Mouse (Mus musculus) MEL (cell line): ENCODE measurements around the gene Per1.

ENCODE experiments used
- CTCF ChIP-seq, 3 experiments: IDR thresholded peaks in 2 of 3; conservative IDR thresholded peaks in 1 of 3; 2 replicates each; pipeline ENCODE4 v1.5.1; 2011 to 2012; ENCODE audit warnings: low read length in 3 of 3, low read depth in 2 of 3, mild to moderate bottlenecking in 2 of 3, improper control_type of control experiment in 1 of 3, inconsistent platforms in 1 of 3, mixed read lengths in 1 of 3, moderate library complexity in 1 of 3; ENCODE audit not compliant: control insufficient read depth in 1 of 3, insufficient read depth in 1 of 3, poor library complexity in 1 of 3, severe bottlenecking in 1 of 3
- NELFE ChIP-seq: IDR thresholded peaks from 2 replicates; pipeline ENCODE4 v1.6.1; 2011; ENCODE audit warnings: low read depth, low read length, improper control_type of control experiment
- NRF1 ChIP-seq: IDR thresholded peaks from 2 replicates; pipeline ENCODE4 v1.6.1; 2014; ENCODE audit warnings: low read depth, mild to moderate bottlenecking, inconsistent platforms, low read length, improper control_type of control experiment, moderate library complexity; ENCODE audit not compliant: poor library complexity, insufficient read depth, severe bottlenecking
- POLR2A ChIP-seq, 2 experiments: IDR thresholded peaks; 2 replicates each; pipeline ENCODE4 v1.6.1; 2011 to 2012; ENCODE audit warnings: low read length in 2 of 2, mild to moderate bottlenecking in 2 of 2, control low read depth in 1 of 2, improper control_type of control experiment in 1 of 2, low read depth in 1 of 2, moderate library complexity in 1 of 2; ENCODE audit not compliant: control insufficient read depth in 1 of 2, insufficient read depth in 1 of 2, poor library complexity in 1 of 2
- RAD21 ChIP-seq: IDR thresholded peaks from 2 replicates; pipeline ENCODE4 v1.6.1; 2011; ENCODE audit warnings: mild to moderate bottlenecking, low read depth, low read length, improper control_type of control experiment
- TAL1 ChIP-seq: IDR thresholded peaks from 2 replicates; pipeline ENCODE4 v1.6.1; 2012; ENCODE audit warnings: mild to moderate bottlenecking, inconsistent platforms, low read length, moderate library complexity, mixed read lengths
- UBTF ChIP-seq: IDR thresholded peaks from 2 replicates; pipeline ENCODE4 v1.6.1; 2012; ENCODE audit warnings: low read depth, mild to moderate bottlenecking, inconsistent platforms, low read length, improper control_type of control experiment, moderate library complexity, borderline replicate concordance; ENCODE audit not compliant: insufficient read depth
- USF1 ChIP-seq: IDR thresholded peaks from 2 replicates; pipeline ENCODE4 v1.6.1; 2014; ENCODE audit warnings: low read depth, mild to moderate bottlenecking, inconsistent platforms, low read length, improper control_type of control experiment, moderate library complexity
- ZMIZ1 ChIP-seq: IDR thresholded peaks from 2 replicates; pipeline ENCODE4 v1.6.1; 2012; ENCODE audit warnings: low read depth, mild to moderate bottlenecking, inconsistent platforms, low read length, improper control_type of control experiment, moderate library complexity

GRCm38 (mm10) chr11:69153831-69154230 lies 58.8 kb downstream of the Per1 start:
- no peak for TF ChIP-seq ZMIZ1
- no peak for TF ChIP-seq CTCF (IDR thresholded peaks at IDR 0.05 in 2 of 3, conservative IDR thresholded peaks at IDR 0.05 in 1 of 3; ENCODE audit: control insufficient read depth in 1 of 3, insufficient read depth in 1 of 3, low read depth in 2 of 3, low read length in 3 of 3, poor library complexity in 1 of 3, severe bottlenecking in 1 of 3)
- no peak for TF ChIP-seq POLR2A (IDR thresholded peaks at IDR 0.05; ENCODE audit: control insufficient read depth in 1 of 2, insufficient read depth in 1 of 2, low read depth in 1 of 2, low read length in 2 of 2, poor library complexity in 1 of 2)
- TF ChIP-seq UBTF: no peak
- TF ChIP-seq RAD21: no peak
- no peak for TF ChIP-seq NELFE
- TF ChIP-seq NRF1: no peak
- no peak for TF ChIP-seq TAL1
- TF ChIP-seq USF1: no peak
